Mouse (Mus musculus) myocyte (in vitro differentiated cells): ENCODE data around the gene Ddx52.

Experiments used
- CEBPB ChIP-seq: IDR thresholded peaks from 2 replicates; pipeline ENCODE4 v1.6.1; 2011; ENCODE audit warnings: mild to moderate bottlenecking, moderate library complexity; ENCODE audit not compliant: poor library complexity, insufficient read depth, severe bottlenecking
- POLR2A ChIP-seq: IDR thresholded peaks from one replicate; pipeline ENCODE4 v1.6.1; 2011; ENCODE audit warnings: low read depth, mild to moderate bottlenecking, control low read depth, moderate library complexity; ENCODE audit not compliant: insufficient read length

DNA sequence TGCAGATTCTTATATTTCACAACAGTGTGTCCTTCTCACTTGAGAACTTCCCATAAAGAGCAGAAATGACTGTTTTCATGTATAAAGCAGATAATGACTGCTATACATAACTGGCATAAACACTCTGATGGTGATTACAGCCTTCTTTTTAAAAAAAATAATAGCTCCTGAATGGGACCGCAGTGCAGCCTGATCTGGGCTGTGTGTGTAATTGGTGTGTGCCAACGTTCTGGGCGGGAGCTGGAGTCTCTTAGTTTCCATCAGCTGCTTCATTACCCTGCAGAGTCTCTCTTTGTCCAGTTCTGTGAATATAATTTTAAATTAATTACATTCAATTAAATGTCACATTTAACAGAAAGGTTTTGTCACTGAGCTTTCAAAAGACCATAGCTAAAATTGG lies 57.1 kb downstream of the Ddx52 start:
- TF ChIP-seq CEBPB (no peak), POLR2A (no peak)
